Mouse (Mus musculus) E14TG2a.4 (cell line): ENCODE measurements around the gene Psmd11.

Experiments
- CTCF ChIP-seq: conservative IDR thresholded peaks from 2 replicates; pipeline ENCODE4 v1.5.1; 2014; ENCODE audit warnings: low read length
- NANOG ChIP-seq: IDR thresholded peaks from 2 replicates; pipeline ENCODE4 v1.6.1; 2014; ENCODE audit warnings: borderline replicate concordance, low read length, mixed read lengths
- POU5F1 ChIP-seq: IDR thresholded peaks from 2 replicates; pipeline ENCODE4 v1.6.1; 2014; ENCODE audit warnings: low read length, borderline replicate concordance

- TF ChIP-seq CTCF (no peak), POU5F1 (no peak), NANOG (no peak)
Observed at GRCm38 (mm10) chr11:80396617-80397016, 31.8 kb upstream of the Psmd11 start.
